In the genomic region with DNA sequence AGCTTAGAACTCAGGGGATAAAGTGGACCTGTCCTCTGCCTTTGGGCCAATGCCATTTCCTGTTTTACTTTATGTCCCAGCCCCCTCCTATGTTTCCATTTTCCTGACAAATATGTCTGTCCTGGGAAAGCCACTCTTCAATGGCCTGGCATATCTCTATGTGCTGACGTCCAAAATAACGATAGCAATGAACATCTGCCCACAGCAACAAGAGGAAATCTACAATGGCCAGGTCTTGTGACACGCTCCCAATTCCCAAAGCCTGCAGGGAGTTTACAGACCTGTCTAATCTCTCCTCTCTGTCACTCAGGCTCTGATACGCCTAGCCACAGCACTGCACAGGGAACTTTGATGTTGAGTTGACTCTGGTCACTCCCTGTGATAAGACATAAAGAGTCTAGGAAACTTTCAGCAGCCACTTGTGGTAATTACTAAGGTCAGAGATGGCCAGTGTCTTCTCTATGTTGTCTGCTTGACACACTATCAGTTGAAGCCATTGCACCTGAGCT, we compare ENCODE assay signal across 20 mouse cellular contexts.
DNase-seq lines count a peak whose midpoint lies in the region; ATAC-seq lines count a peak whose summit lies in the region.
"Had no signal": no experiment of that assay in that cellular context is flagged by ENCODE, and none has a peak within 500 bp of the region (broad histone marks: within the 10 kb centered on the region; RNA-seq: fewer than 3 reads in every experiment).

No protein-coding gene starts in this region.

- DNase-seq in heart, postnatal 14 days = no peak
- DNase-seq in kidney, postnatal 14 days = no peak
- DNase-seq in CD4-positive helper T cell, adult 2 months (ENCODE audit: low read depth, low spot score) = peak; percentile 19
- peak; percentile 62 for DNase-seq in induced T-regulatory cell, adult 2 months (ENCODE audit: low read depth)
- DNase-seq in hindbrain, embryonic 10.5 days (ENCODE audit: low spot score) = no peak
- DNase-seq: adrenal gland, adult 2 months; B cell, adult 2 months; cerebellum, adult 9-11 months; gastrocnemius, postnatal 10 days; kidney, adult 11 months; kidney, postnatal 10 days; right cerebral cortex, adult 18-20 months had no signal

- H3K4me1 ChIP-seq in heart, embryonic 11.5 days (ENCODE audit: control insufficient read depth, insufficient read depth, low read length) = peaks cover 17% of the 10 kb centered on the region
- peaks cover 2% of the 10 kb centered on the region; the same call in 1 of the 2 replicates for H3K4me1 ChIP-seq in kidney, embryonic 16.5 days (ENCODE audit: insufficient read depth, low read length)
- peaks cover 4% of the 10 kb centered on the region; the same call in 1 of the 2 replicates for H3K4me1 ChIP-seq in hindbrain, embryonic 10.5 days (replicated peaks)
- H3K4me1 ChIP-seq: forebrain, embryonic 13.5 days; midbrain, embryonic 12.5 days; neural tube, embryonic 12.5 days had no signal

- ATAC-seq in heart, embryonic 11.5 days (replicated peaks; ENCODE audit: insufficient number of reproducible peaks, low FRiP score, low TSS enrichment) = peak; percentile 68
- no peak for ATAC-seq in kidney, embryonic 16.5 days (ENCODE audit: low FRiP score, low TSS enrichment)
- ATAC-seq: forebrain, embryonic 13.5 days; hindbrain, postnatal 0 days had no signal

- peaks cover 14% of the 10 kb centered on the region for H3K27me3 ChIP-seq in heart, embryonic 11.5 days (ENCODE audit: control insufficient read depth, insufficient read depth, low read length)
- no peaks in the 10 kb centered on the region for H3K27me3 ChIP-seq in kidney, embryonic 16.5 days (ENCODE audit: insufficient read depth, low read length)
- no peaks in the 10 kb centered on the region for H3K27me3 ChIP-seq in hindbrain, embryonic 10.5 days (ENCODE audit: insufficient read depth, poor library complexity, severe bottlenecking)
- H3K27me3 ChIP-seq: embryonic facial prominence, embryonic 12.5 days; forebrain, embryonic 13.5 days; midbrain, embryonic 12.5 days; neural tube, embryonic 12.5 days had no signal

- no peaks in the 10 kb centered on the region for H3K36me3 ChIP-seq in heart, embryonic 11.5 days (ENCODE audit: control insufficient read depth, insufficient read depth, low read length)
- peaks cover 3% of the 10 kb centered on the region; the same call in 1 of the 2 replicates for H3K36me3 ChIP-seq in kidney, embryonic 16.5 days (ENCODE audit: insufficient read depth, low read length)
- no peaks in the 10 kb centered on the region for H3K36me3 ChIP-seq in hindbrain, embryonic 10.5 days
- H3K36me3 ChIP-seq: embryonic facial prominence, embryonic 12.5 days; midbrain, embryonic 12.5 days; neural tube, embryonic 12.5 days had no signal

- no peak overlapping the region for H3K9ac ChIP-seq in heart, embryonic 11.5 days (ENCODE audit: low read depth, low read length)
- H3K9ac ChIP-seq in kidney, embryonic 16.5 days (replicated peaks; ENCODE audit: low read length) = no peak overlapping the region
- H3K9ac ChIP-seq: embryonic facial prominence, embryonic 12.5 days; forebrain, embryonic 13.5 days; midbrain, embryonic 12.5 days; neural tube, embryonic 12.5 days had no signal

- 13% methylated on average over 4 of the region's 4 CpGs for WGBS in heart, embryonic 11.5 days (ENCODE audit: insufficient replicate concordance)
- WGBS in kidney, embryonic 16.5 days = 86% methylated on average over 4 of the region's 4 CpGs
- 90% methylated on average over 4 of the region's 4 CpGs for WGBS in hindbrain, embryonic 10.5 days

- no peaks in the 10 kb centered on the region for H3K9me3 ChIP-seq in heart, embryonic 11.5 days (replicated peaks; ENCODE audit: control insufficient read depth, low read length)
- H3K9me3 ChIP-seq in kidney, embryonic 16.5 days (ENCODE audit: low read length) = no peaks in the 10 kb centered on the region
- H3K9me3 ChIP-seq in hindbrain, embryonic 10.5 days = no peaks in the 10 kb centered on the region
- H3K9me3 ChIP-seq: embryonic facial prominence, embryonic 12.5 days; forebrain, embryonic 13.5 days; midbrain, embryonic 12.5 days; neural tube, embryonic 12.5 days had no signal

- no peak overlapping the region for H3K4me2 ChIP-seq in heart, embryonic 11.5 days
- no peak overlapping the region for H3K4me2 ChIP-seq in kidney, embryonic 16.5 days (replicated peaks; ENCODE audit: low read depth, low read length)
- H3K4me2 ChIP-seq: embryonic facial prominence, embryonic 12.5 days; forebrain, embryonic 13.5 days; midbrain, embryonic 12.5 days; neural tube, embryonic 12.5 days had no signal

- H3K27ac ChIP-seq in heart, embryonic 11.5 days (ENCODE audit: low read depth, low read length) = 0 out of 2 replicates have a peak overlapping the region, but pooled peaks have one; percentile 10
- 0 out of 2 replicates have a peak overlapping the region, but pooled peaks have one; percentile 3 for H3K27ac ChIP-seq in kidney, embryonic 16.5 days (ENCODE audit: low read length)
- H3K27ac ChIP-seq in hindbrain, embryonic 10.5 days = no peak overlapping the region
- H3K27ac ChIP-seq: embryonic facial prominence, embryonic 12.5 days; forebrain, embryonic 13.5 days; hindbrain, postnatal 0 days; midbrain, embryonic 12.5 days; neural tube, embryonic 12.5 days had no signal

- intact Hi-C loops in heart, postnatal 14 days (cut with DNase I) = loop anchor here (5.0 kb wide), 1 partner anchor 177 kb away; no protein-coding TSS in a partner anchor

- no peak overlapping the region for H3K4me3 ChIP-seq in heart, embryonic 11.5 days (ENCODE audit: low read depth, low read length)
- no peak overlapping the region for H3K4me3 ChIP-seq in kidney, embryonic 16.5 days (ENCODE audit: low read length)
- no peak overlapping the region for H3K4me3 ChIP-seq in hindbrain, embryonic 10.5 days
- H3K4me3 ChIP-seq: embryonic facial prominence, embryonic 12.5 days; erythroblast, embryonic 14.5 days; forebrain, embryonic 13.5 days; midbrain, embryonic 12.5 days; neural tube, embryonic 12.5 days had no signal

Comparison
In these comparisons a context has a peak if more than half of its experiments do, and no peak if none do; other contexts are left out.
1. DNase-seq: peak in CD4-positive helper T cell, adult 2 months (single experiment) and induced T-regulatory cell, adult 2 months (single experiment); none in heart, postnatal 14 days (0 of 2), kidney, postnatal 14 days (single experiment) and hindbrain, embryonic 10.5 days (single experiment).